Mouse (Mus musculus) megakaryocyte, embryonic 14.5 days (primary cell): ENCODE data around the gene Msantd2. TPM values are rescaled to one million over a fixed set of nuclear protein-coding genes. Genes with fewer than 3 reads are reported as not detected.
A peak's percentile ranks its signal among the peaks of the same experiment; 100 is the strongest.

Source experiments
- H3K27me3 ChIP-seq: replicated peaks from 2 replicates; pipeline ENCODE3; 2012; ENCODE audit warnings: inconsistent platforms
- H3K36me3 ChIP-seq: replicated peaks from 2 replicates; pipeline ENCODE3; 2012; ENCODE audit warnings: low read length, inconsistent platforms, mixed read lengths
- H3K4me1 ChIP-seq: 2 replicates; pipeline ENCODE4 v1.6.1; 2012; ENCODE audit warnings: inconsistent platforms
- H3K4me3 ChIP-seq: replicated peaks from 2 replicates; pipeline ENCODE3; 2012; ENCODE audit warnings: moderate library complexity, mild to moderate bottlenecking, inconsistent platforms
- H3K9me3 ChIP-seq: 2 replicates; pipeline ENCODE4 v1.6.1; 2012; ENCODE audit warnings: inconsistent platforms
- FLI1 ChIP-seq: IDR thresholded peaks from 2 replicates; pipeline ENCODE4 v1.6.1; 2012; ENCODE audit warnings: low read length, inconsistent platforms, mixed read lengths
- GATA1 ChIP-seq: IDR thresholded peaks from 3 replicates; pipeline ENCODE4 v1.6.1; 2012; ENCODE audit warnings: mixed read lengths, low read length, inconsistent platforms, borderline replicate concordance
- polyA plus RNA-seq: library from polyadenylated mRNA; stranded (reverse); fragments of >175 nt; gene quantifications from 2 replicates; pipeline ENCODE4 v1.2.3, GENCODE M21; 2012; ENCODE audit warnings: low replicate concordance; ENCODE audit not compliant: insufficient read depth

Gene Msantd2
- polyA plus RNA-seq, 1 experiment, result 3.5 TPM

DNA sequence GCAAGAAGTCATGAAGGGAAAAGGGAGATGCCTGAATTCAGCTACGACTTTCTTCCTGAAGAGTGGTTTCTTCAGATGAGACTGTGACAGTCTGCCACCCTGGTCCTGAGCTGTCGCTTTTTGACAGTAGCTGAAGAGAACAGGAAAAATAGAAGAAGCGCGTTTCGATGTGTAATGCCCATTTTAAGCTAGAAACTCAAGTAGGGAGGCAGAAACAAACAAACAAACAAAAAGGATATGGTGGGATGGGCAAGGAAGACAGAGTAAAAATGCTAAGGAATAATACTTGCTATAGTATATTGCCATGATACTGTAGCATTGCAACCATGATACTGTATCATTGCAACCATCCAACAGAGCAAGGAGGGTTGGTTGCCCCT lies 28.2 kb upstream of the Msantd2 start:
- TF ChIP-seq GATA1, result no peak
- no peak for TF ChIP-seq FLI1
- Histone ChIP-seq H3K4me1 (peaks cover 68% of the 10 kb centered on the region), H3K27me3 (peaks cover 61% of the 10 kb centered on the region), H3K4me3 (peak overlapping the region; percentile 93), H3K36me3 (peaks cover 10% of the 10 kb centered on the region), H3K9me3 (no peaks in the 10 kb centered on the region)

DNA sequence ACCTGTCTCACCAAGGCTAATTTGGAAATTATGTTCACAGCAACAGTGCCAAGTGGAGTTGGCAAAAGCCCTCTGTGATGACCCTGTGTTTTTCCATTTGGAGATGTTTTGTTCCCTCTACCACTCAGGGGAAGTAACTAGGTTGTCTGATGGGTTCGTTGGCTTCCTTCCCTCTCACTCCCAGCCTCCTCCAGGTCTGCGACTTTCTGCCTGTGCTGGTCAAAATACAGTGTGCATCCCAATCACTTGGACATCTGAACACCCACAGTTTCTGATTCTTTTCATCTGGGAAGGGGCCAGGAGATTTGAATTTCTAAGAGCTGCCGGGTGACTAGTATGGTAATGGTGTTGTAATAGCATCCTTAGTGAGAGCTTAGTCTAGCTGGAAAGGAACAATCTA lies 27.5 kb upstream of the Msantd2 start:
- H3K4me1 ChIP-seq, result peaks cover 62% of the 10 kb centered on the region
- H3K4me3 ChIP-seq, result no peak overlapping the region
- no peaks in the 10 kb centered on the region for H3K9me3 ChIP-seq
- H3K27me3 ChIP-seq, result peaks cover 55% of the 10 kb centered on the region
- TF ChIP-seq GATA1 (no peak), FLI1 (no peak)
- peaks cover 9% of the 10 kb centered on the region for H3K36me3 ChIP-seq

DNA sequence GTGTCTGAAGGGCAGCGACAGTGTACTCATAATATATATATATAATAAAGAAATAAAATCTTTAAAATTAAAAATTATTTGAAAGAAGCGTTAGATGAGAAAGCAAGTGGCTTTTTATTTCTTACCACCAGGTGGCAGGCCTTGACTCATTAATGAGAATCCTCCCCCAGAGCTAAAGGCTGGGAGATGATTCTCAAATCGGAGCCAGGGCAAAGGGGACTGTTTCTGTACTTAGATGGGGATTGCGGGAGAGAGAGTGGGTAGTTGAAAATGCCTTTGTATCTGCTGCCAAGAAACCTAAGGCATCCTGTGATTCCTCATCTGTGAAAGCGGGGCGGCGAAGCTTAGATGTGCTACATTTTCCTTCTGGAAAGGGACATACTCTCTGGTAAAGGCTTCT lies 26.4 kb upstream of the Msantd2 start:
- Histone ChIP-seq H3K4me1 (peaks cover 50% of the 10 kb centered on the region), H3K4me3 (no peak overlapping the region), H3K36me3 (no peaks in the 10 kb centered on the region), H3K9me3 (no peaks in the 10 kb centered on the region), H3K27me3 (peaks cover 44% of the 10 kb centered on the region)
- TF ChIP-seq FLI1 (no peak), GATA1 (no peak)

DNA sequence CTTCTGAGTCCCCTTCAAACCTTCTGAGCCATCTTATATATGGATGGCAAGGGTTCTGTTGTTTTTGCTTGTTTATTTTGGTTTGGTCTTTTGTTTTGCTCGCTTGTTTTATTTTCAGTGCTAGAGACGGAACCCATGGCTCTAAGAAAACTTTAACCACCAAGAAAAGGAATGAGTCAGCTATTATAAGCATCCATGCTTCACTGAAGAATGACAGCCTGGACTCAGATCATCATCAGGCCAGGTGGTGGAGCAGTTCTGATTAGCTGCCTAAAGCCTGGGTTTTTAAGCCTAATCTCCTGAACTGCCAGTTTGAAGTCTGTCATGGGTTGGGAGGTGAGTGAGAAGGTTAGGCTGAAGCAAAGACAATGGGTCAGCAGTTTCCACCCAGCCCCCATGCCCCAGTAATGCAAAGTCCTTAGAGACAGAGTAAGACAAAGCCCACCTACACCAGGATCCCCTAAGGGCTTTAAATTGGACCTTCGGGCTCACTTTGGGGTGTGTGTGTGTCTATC lies 15.5 kb upstream of the Msantd2 start:
- TF ChIP-seq FLI1 (no peak), GATA1 (no peak)
- no peaks in the 10 kb centered on the region for H3K27me3 ChIP-seq
- peaks cover 32% of the 10 kb centered on the region for H3K4me1 ChIP-seq
- H3K9me3 ChIP-seq, result peaks cover 15% of the 10 kb centered on the region
- peaks cover 24% of the 10 kb centered on the region for H3K36me3 ChIP-seq
- H3K4me3 ChIP-seq, result no peak overlapping the region

DNA sequence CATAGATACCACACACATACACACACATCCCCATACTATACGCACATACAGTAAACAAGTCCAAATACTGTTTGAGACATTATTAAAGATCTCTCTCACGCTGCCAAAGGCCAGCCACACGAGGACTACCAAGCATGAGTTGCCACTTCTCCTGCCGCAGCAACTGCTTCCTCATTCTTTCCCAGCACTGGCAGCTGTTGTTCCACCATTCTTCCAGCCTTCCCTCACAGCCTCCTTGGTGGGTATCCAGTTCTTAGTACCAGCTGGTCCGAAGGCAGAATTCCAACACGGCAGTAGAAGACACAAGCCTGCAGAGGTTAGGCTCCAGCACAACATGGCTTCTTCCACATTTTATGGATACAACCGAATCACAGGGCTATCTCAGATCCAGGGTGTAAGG lies 14.2 kb upstream of the Msantd2 start:
- H3K27me3 ChIP-seq, result no peaks in the 10 kb centered on the region
- peaks cover 15% of the 10 kb centered on the region for H3K9me3 ChIP-seq
- H3K36me3 ChIP-seq, result peaks cover 24% of the 10 kb centered on the region
- peak overlapping the region; percentile 50 for H3K4me3 ChIP-seq
- H3K4me1 ChIP-seq, result peaks cover 30% of the 10 kb centered on the region
- TF ChIP-seq GATA1 (no peak), FLI1 (no peak)

DNA sequence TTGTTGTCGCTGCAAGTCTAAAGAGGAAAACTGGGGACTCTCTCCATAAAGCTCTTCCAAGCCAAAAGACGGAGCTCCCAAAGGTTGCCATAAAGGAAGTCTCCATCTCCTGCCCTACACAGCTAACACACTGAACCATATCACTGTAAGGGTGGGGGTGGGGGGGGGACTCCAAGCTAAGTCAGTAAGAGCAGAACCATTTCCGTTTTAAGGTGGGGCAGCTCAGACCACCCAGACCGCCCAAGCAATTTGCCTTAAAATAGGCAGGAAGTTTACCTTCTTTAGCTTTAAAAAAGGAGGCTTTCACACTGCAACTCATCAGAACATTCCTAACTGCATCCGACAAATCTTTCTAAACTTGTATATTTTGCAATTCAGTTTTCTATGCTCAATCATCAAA lies 4.0 kb upstream of the Msantd2 start:
- peaks cover 9% of the 10 kb centered on the region for H3K4me1 ChIP-seq
- no peaks in the 10 kb centered on the region for H3K9me3 ChIP-seq
- no peak overlapping the region for H3K4me3 ChIP-seq
- peaks cover 3% of the 10 kb centered on the region for H3K36me3 ChIP-seq
- H3K27me3 ChIP-seq, result peaks cover 3% of the 10 kb centered on the region
- no peak for TF ChIP-seq GATA1
- no peak for TF ChIP-seq FLI1

DNA sequence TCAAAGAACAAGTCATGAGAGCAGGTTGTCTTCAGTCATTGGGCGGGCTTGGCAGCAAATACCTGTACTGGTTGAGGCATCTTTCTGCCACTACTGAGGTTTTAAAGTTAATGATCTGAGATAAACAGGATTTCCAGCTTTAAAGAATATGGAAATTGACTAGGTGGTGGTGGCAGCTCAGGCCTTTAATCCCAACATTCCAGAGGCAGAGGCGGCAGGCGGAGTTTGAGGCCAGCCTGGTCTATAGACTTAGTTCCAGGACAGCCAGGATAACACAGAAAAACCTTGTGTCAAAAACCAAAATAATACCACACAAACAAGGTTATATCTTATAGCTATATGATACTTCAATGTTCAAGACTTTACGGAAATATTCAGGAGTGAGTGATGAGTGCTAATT lies 1.1 kb upstream of the Msantd2 start:
- Histone ChIP-seq H3K4me1 (peaks cover 15% of the 10 kb centered on the region), H3K36me3 (peaks cover 4% of the 10 kb centered on the region), H3K27me3 (no peaks in the 10 kb centered on the region), H3K9me3 (no peaks in the 10 kb centered on the region), H3K4me3 (peak overlapping the region; percentile 96)
- no peak for TF ChIP-seq FLI1
- TF ChIP-seq GATA1, result no peak

DNA sequence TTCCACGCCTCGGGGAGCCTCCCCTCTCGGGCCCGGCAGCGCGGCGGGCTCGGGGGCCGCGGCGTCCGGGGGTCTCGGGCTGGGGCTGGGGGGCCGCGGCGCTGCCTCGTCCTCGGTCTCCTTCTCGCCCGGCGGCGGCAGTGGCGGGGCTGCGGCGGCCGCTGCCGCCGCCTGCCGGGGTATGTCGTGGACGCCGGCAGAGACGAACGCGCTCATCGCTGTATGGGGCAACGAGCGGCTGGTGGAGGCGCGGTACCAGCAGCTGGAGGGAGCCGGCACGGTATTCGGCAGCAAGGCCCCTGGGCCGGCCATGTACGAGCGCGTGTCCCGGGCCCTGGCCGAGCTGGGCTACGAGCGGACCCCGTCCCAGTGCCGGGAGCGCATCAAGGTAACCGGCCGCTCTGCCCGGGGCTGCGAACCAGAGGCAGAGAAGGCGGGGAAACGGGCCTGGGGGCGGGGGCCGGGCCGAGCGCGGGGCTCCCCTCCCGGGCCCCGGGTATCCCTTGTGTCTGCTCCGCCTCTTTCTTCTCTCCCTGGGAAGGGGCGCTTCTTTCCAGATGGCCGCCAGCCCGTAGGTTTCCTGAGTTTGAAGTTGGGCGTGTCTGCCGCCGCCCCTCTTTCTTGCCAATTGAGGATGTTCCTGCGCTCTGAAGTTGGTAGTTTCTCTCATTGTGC lies 464 bp downstream of the Msantd2 start:
- Histone ChIP-seq H3K4me1 (peaks cover 15% of the 10 kb centered on the region), H3K9me3 (0 out of 2 replicates have a peak, but pooled peaks cover 3% of the 10 kb centered on the region), H3K4me3 (peak overlapping the region; percentile 96), H3K27me3 (no peaks in the 10 kb centered on the region), H3K36me3 (peaks cover 11% of the 10 kb centered on the region)
- TF ChIP-seq GATA1 (no peak), FLI1 (no peak)

DNA sequence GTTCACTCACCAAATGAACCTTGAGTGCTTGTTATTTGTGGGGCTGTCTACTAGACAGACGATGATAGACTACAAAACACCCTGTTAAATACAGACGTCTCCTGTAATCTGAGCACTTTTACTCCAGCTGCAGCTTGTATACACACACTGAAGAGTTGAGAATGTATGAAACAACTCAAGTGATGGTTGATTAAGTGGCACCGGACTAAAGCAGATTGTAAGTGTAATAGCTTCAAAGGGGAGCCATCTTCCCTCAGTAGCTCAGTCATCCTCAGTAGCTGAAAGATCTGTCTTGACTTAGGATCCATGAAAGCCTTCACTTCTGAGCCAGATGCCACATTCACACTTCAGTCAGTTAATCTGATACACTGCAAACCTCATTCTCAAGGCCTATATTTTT lies 6.6 kb downstream of the Msantd2 start:
- Histone ChIP-seq H3K4me1 (peaks cover 15% of the 10 kb centered on the region), H3K27me3 (no peaks in the 10 kb centered on the region), H3K36me3 (peaks cover 21% of the 10 kb centered on the region), H3K4me3 (no peak overlapping the region), H3K9me3 (0 out of 2 replicates have a peak, but pooled peaks cover 3% of the 10 kb centered on the region)
- TF ChIP-seq GATA1 (no peak), FLI1 (no peak)

DNA sequence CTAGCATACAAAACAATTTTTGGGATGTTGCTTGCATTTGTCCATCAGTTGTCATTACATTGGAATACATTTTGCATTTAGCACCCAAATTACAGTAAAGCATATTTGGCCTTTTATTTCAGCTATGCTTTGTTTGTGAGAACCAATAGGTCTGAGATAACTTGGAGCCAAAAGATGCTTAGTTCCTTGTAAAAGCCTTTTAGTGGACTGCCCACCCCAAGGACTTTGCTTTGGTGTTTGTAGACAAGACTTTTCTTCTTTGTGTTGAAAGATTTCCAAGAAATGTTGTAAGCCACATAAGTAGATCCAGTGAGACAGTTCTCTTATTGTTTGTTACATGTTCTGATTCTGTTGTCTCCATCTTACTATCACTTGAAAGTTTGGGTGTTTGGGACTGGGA lies 7.2 kb downstream of the Msantd2 start:
- H3K4me3 ChIP-seq, result no peak overlapping the region
- peaks cover 21% of the 10 kb centered on the region for H3K36me3 ChIP-seq
- TF ChIP-seq GATA1 (no peak), FLI1 (no peak)
- H3K9me3 ChIP-seq, result 0 out of 2 replicates have a peak, but pooled peaks cover 3% of the 10 kb centered on the region
- peaks cover 15% of the 10 kb centered on the region for H3K4me1 ChIP-seq
- no peaks in the 10 kb centered on the region for H3K27me3 ChIP-seq

DNA sequence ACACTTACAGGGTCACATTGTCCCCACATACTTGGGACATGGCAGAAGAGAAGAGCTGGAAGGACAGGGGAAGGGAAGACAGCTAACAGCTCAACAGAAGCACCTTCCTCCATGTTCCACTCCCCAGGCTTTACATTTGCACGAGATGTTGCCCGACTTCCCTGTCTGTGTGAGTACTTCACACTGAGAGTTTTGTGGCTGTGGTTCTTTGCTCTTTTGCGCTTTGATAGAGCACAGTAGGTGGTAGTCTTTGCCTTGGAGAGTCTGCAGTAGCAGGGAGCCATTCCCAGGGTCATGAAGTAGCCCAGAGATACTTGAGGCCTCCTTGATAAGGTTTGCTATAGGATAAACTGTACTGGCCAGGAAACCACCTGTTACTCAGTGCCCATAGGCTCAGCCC lies 11.1 kb downstream of the Msantd2 start:
- Histone ChIP-seq H3K27me3 (no peaks in the 10 kb centered on the region), H3K9me3 (no peaks in the 10 kb centered on the region), H3K36me3 (peaks cover 13% of the 10 kb centered on the region), H3K4me3 (no peak overlapping the region), H3K4me1 (peaks cover 20% of the 10 kb centered on the region)
- TF ChIP-seq GATA1 (no peak), FLI1 (no peak)
